Mouse (Mus musculus) gastrocnemius, postnatal 4 days (tissue): ENCODE results near the gene Minos1. TPM values are rescaled to one million over a fixed set of nuclear protein-coding genes. Genes with fewer than 3 reads are reported as not detected.

Experiments
- DNase-seq, 2 experiments: peaks; one replicate each; pipeline ENCODE4 v3.0.0; 2021 to 2022; ENCODE audit warnings: low spot score in 2 of 2, mixed read lengths in 2 of 2
- long read RNA-seq, 2 experiments: library from polyadenylated mRNA; stranded (forward); transcript quantifications; one replicate each; pipeline ENCODE4 v2.0.0; 2021
- total RNA-seq, 2 experiments: library from RNA; stranded (reverse); gene quantifications; 2 replicates each; pipeline ENCODE4 v1.2.3; 2021

Gene Minos1
- total RNA-seq = 100 to 1,000 TPM; 344 to 382 TPM
- long read RNA-seq, experiment 1, transcript Minos1-204 (4 exons, 476 nt) = minor isoform, 8 of 202 reads
- long read RNA-seq, experiment 1, transcript Minos1-203 (4 exons, 2,549 nt) = major isoform, 182 of 202 reads
- long read RNA-seq, experiment 1, partial matches to known transcripts = 2 of 202 reads
- long read RNA-seq, experiment 1, other reads (novel, unspliced or antisense) = 10 of 202 reads
- long read RNA-seq, experiment 2, transcript Minos1-204 (4 exons, 476 nt) = minor isoform, 7 of 188 reads
- long read RNA-seq, experiment 2, transcript Minos1-203 (4 exons, 2,549 nt) = major isoform, 157 of 188 reads
- long read RNA-seq, experiment 2, partial matches to known transcripts = 6 of 188 reads
- long read RNA-seq, experiment 2, other reads (novel, unspliced or antisense) = 18 of 188 reads

DNA sequence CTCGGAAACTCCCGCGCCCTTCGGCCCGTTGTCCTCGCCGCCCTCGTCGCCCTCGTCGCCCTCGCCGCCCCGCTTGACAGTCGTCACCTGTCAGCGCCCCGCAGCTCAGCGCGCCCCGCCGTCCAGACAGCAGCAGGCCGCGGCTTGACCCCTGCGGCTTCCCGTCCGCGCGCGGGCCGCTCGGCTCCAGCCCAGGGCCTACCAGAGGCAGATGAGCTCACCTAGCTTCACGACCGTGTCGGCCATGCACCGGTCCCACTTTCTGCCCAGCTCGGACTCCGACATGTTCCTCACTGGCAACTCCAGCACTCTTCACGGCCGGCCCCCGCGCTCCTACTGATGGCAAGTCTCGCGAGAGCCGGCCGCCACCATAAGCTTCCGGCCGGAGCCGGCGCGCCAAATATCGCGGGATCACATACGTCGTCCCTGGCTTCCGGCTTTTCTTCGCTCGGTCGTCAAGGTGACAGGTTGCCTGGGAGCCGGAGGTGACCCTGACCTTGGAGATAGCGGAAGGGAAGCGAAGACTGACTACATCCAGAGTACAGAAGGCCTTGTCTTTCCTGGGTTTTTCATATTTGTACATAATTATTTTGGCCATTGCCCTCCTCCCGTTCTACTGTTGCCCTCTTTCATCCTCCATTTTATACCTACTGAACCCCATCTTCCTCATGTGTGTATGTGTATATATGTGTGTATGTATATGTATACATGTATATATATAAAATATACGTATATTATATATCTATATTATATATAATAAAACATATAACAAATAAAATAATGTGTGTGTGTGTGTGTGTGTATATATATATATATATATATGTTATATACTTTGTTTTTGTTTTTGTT is at the start of gene Minos1:
TSS of gene Minos1 (minus strand) at position 413 of the 849 bp plus-strand sequence.
- DNase-seq = peak; percentile 95 to 98

DNA sequence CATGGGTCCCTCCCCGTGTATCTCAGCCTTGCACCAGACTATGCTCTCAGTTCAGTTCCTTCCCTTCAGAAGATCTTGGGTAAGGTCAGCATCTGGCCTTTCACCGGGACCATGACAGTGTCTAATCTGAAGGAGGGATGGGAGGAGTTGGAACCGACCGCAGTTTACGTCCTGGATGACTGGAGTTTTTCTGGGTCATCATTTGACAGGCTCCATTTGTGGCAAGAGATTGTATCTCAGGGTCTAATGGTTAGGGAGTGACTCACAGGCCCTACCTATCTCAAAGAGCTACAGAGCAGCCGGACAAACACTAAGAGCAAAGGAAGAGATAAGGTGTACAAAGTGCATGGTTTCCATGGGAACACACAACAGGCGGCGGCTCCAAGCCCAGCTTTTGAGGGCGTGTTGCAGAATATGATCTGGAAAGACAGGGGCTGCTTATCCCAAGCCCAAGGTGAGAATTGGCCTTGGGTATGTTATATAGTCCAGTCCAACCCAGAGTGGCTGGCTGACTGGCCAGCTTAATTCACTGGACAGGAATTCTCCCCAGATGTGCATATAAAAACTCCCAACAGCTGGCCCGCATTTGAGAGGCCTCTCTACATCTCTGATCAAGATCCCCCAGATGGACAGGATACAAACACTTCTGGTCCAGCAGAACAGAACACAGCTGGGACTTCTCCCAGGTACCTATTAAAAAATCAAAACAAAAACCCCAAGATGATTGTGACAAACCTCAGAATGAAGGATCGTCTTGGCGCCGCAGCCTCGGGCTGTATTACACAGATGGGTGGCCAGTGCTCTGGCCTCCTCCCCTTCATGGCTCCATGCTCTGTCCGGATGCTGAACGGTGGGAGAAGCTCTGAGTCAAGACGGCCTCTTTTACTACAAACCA is 49.1 kb upstream of the Minos1 start:
- DNase-seq = no peak

- no peak for DNase-seq
These were observed 48.3 kb upstream of the Minos1 start for GRCm38 (mm10) chr4:139179218-139179617.

GRCm38 (mm10) chr4:139178377-139178776 is 47.5 kb upstream of the Minos1 start:
- no peak for DNase-seq

GRCm38 (mm10) chr4:139177921-139178320 is 47.0 kb upstream of the Minos1 start:
- DNase-seq = no peak

DNA sequence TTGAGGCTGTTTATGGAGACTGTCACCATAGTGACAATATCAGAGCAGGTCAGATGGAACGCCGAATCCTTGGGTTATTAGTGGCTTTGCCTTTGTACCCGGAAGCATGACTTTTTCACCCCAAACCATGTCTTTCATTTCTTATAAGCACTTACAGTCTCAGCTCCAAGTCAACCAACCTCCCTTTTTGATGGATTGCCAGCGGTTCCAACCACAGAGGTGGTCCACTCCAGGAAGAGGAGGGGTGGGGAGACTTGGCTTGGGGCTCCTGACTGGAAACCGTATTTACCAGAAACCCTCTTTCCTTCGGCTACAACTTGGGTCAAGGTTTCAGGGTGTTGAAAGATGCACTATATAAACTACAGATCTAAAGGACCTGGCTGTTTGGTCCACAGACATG is 45.1 kb upstream of the Minos1 start:
- DNase-seq = peak in 1 of 2 experiments; percentile 46

GRCm38 (mm10) chr4:139175061-139175971 is 44.4 kb upstream of the Minos1 start:
- peak; percentile 43 to 79 for DNase-seq

DNA sequence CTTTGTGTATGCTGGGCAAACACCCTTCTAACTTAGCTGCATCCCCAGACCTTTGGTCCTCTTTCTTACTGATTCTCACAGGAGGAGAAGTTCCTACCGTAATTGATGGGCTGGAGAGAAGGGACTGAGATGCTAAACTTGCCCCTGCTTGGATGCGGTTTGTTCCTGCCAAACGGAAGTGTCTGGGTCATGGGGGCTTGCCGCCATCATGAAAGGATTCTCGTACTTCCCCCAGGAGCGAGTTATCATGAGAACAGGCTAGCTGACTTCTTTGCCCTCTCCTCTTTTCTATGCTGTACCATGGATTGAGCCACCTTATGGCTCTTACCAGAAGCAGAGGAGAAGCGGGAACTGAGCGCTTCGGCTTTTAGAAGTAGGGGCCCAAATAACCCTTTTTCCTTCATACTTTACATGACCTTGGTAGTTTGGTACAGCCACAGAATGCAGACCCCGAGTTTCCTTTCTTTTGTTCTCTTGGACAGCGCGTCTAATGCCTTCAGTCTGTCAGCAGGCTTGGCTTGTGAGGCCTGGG is 38.9 kb upstream of the Minos1 start:
- DNase-seq = no peak

GRCm38 (mm10) chr4:139168985-139169747 is 38.3 kb upstream of the Minos1 start:
- DNase-seq = no peak

DNA sequence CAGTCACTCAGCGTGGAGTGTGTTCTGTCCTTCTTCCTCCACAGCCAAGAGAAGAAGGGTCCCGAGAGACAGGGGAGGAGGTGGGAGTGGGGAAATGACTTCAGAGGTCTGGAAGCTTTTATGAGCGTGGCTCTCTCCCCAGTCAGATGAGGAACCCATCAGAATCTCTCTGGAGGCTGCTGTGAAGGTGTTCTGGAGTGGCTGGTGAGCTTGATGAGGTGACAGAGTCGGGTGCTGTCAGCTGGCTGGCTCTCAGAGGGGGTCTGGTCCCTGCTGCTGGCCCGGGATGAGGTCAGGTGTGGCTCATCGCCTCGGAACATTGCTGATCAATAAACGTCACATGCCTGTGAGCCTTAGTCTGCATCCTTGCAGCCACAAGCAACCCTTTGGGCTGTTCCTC is 36.2 kb upstream of the Minos1 start:
- DNase-seq = no peak

DNA sequence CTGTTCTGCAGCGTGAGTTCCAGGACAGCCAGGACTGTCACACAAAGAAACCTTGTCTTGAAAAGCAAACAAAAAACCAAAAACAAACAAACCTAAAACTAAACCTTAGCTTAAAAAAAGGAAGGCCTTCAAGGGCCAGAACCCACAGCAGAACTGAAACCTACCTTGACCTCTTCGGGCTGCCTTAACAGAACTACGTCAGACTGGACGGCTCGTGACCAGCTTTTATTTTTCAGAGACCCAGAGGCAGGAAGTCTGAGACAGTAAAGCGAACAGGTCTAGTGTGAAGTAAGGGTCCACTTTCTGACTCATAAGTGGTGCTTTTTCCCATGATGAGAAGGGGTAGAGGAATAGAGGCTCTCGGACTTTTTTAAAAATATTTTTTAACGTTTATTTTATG is 35.3 kb upstream of the Minos1 start:
- no peak for DNase-seq

DNA sequence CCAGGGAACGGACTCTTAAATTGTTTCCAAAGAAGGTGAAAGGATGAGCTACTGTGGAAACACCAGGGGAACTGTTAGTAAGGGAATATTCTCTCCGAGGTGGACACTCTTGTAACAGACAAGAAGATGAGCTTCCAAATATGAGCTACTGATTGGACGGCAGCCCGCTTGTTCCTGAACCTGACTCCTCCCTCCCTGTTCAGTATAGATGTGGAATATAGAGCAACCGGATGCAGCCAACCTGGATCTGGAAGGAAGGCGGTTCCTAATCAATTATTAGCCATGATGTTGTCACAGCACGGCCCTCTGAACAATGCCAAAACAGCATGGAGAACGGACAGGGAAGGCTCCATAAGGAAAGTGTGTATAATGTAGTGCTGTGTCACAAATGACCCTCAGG is 34.3 kb upstream of the Minos1 start:
- DNase-seq = no peak

- DNase-seq = no peak
These were observed 33.2 kb upstream of the Minos1 start for GRCm38 (mm10) chr4:139164082-139164481.

GRCm38 (mm10) chr4:139161076-139161475 is 30.2 kb upstream of the Minos1 start:
- no peak for DNase-seq

DNA sequence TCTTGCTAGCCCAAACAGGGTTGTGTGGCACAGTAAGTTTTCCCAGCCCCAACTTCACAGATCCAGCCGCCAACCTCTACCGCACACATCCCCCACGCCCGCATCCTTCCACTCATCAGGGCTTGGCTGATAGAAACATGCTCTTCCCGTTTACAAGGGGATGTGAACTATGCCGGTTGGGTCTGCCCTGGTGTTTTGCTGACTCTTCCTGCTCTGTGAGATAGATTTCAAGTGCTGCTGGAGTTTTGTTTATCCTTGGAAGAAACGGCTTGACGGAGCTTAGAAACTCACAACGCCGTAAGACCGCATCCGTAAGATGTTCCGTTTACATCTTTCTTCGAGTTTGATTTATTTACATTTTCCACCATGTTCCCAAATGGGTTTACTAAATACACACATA is 27.4 kb upstream of the Minos1 start:
- DNase-seq = no peak

GRCm38 (mm10) chr4:139156538-139156937 is 25.6 kb upstream of the Minos1 start:
- no peak for DNase-seq

GRCm38 (mm10) chr4:139154576-139155307 is 23.8 kb upstream of the Minos1 start:
- DNase-seq = peak in 1 of 2 experiments; percentile 49

DNA sequence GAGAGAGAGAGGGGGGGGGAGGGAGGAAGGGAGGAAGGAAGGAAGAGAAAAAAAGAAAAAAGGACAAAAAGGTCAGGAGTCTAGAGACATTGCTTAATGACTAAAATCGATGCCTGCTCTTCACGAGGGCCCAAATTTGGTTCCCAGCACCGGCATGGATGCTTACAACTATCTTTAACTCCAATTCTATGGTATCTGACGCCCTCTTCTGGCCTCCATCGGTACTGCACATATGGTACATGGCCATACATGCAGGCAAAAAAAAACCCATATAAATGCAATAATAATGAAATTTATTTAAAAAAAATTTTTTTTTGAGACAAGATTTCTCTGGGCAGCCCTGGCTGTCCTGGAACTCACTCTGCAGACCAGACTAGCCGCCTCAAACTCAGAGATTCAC is 20.5 kb upstream of the Minos1 start:
- no peak for DNase-seq
